ENCODE assay signal across 30 mouse cellular contexts in genomic region chr12:104064996-104065395, GRCm38 (mm10). TPM values are rescaled to one million over a fixed set of nuclear protein-coding genes. Genes with fewer than 3 reads are reported as not detected.
DNase-seq lines count a peak whose midpoint lies in the region; TF ChIP-seq lines count a peak whose summit lies in the region.
"Had no signal": no experiment of that assay in that cellular context is flagged by ENCODE, and none has a peak within 500 bp of the region (broad histone marks: within the 10 kb centered on the region; RNA-seq: fewer than 3 reads in every experiment).

No protein-coding gene starts in this region.

- no peak overlapping the region for H3ac ChIP-seq in C2C12 (ENCODE audit: control insufficient read depth, insufficient read length, low read depth)

- no peaks in the 10 kb centered on the region for H3K4me1 ChIP-seq in small intestine, adult 2 months (ENCODE audit: control insufficient read depth, insufficient read depth, insufficient read length, low read length)
- H3K4me1 ChIP-seq: embryonic facial prominence, embryonic 10.5 days; heart, embryonic 10.5 days; hindbrain, embryonic 10.5 days; midbrain, embryonic 12.5 days had no signal

- no peak overlapping the region for H3K4me3 ChIP-seq in left cerebral cortex, adult 2 months
- no peak overlapping the region for H3K4me3 ChIP-seq in C2C12 (ENCODE audit: insufficient read depth, poor library complexity, severe bottlenecking)
- no peak overlapping the region for H3K4me3 ChIP-seq in small intestine, adult 2 months (ENCODE audit: low read depth, low read length)
- H3K4me3 ChIP-seq: embryonic facial prominence, embryonic 10.5 days; heart, embryonic 10.5 days; hindbrain, embryonic 10.5 days; midbrain, embryonic 12.5 days had no signal

- intact Hi-C loops in left cerebral cortex, adult 2 months (cut with DNase I), result no loop called here
- intact Hi-C loops in left cerebral cortex, postnatal 4 days (cut with DNase I), result no loop called here

- no peaks in the 10 kb centered on the region for H3K79me3 ChIP-seq in C2C12 (ENCODE audit: low read depth)

- DNase-seq in left cerebral cortex, adult 2 months (ENCODE audit: extremely low spot score in 1 of 2, low spot score in 2 of 2), result no peak
- DNase-seq in left cerebral cortex, postnatal 4 days, result no peak
- DNase-seq in adipocyte (ENCODE audit: low spot score), result peak; percentile 46
- no peak for DNase-seq in cerebellum, adult 11-12 months
- DNase-seq in spleen, postnatal 10 days (ENCODE audit: low spot score in 2 of 2), result no peak
- DNase-seq: adrenal gland, adult 8-10 months; cerebellum, adult 9-10 months; forebrain, postnatal 0 days; gastrocnemius, postnatal 36 days; kidney, adult 11 months; kidney, postnatal 4 days; layer of hippocampus, adult 9-11 months; thymus, postnatal 25 days had no signal

- no peaks in the 10 kb centered on the region for H3K27me3 ChIP-seq in C2C12 (ENCODE audit: control insufficient read depth, insufficient read depth, insufficient read length)
- no peaks in the 10 kb centered on the region for H3K27me3 ChIP-seq in small intestine, adult 2 months (ENCODE audit: control insufficient read depth, insufficient read depth, low read length)
- H3K27me3 ChIP-seq: midbrain, embryonic 12.5 days had no signal

- no peak for TF ChIP-seq CTCF in left cerebral cortex, adult 2 months (IDR thresholded peaks at IDR 0.05)
- TF ChIP-seq CTCF in C2C12 (IDR thresholded peaks at IDR 0.05; ENCODE audit: control insufficient read depth, insufficient read depth, insufficient read length), result no peak
- no peak for TF ChIP-seq CTCF in small intestine, adult 2 months (IDR thresholded peaks at IDR 0.05; ENCODE audit: extremely low read depth, insufficient read length, insufficient replicate concordance, low read depth, low read length)

- H3K27ac ChIP-seq in left cerebral cortex, adult 2 months, result peak overlapping the region; percentile 61
- peak overlapping the region; percentile 49; the same call in 1 of the 2 replicates for H3K27ac ChIP-seq in small intestine, adult 2 months (ENCODE audit: insufficient read depth, low read depth, low read length)
- H3K27ac ChIP-seq: heart, embryonic 10.5 days; hindbrain, embryonic 10.5 days; midbrain, embryonic 12.5 days had no signal

- no peak for TF ChIP-seq POLR2A in small intestine, adult 2 months (IDR thresholded peaks at IDR 0.05; ENCODE audit: low read depth, low read length)

- H3K36me3 ChIP-seq in C2C12 (ENCODE audit: control insufficient read depth, insufficient read depth), result no peaks in the 10 kb centered on the region
- no peaks in the 10 kb centered on the region for H3K36me3 ChIP-seq in small intestine, adult 2 months (ENCODE audit: control insufficient read depth, insufficient read depth, low read length)
- H3K36me3 ChIP-seq: embryonic facial prominence, embryonic 10.5 days; heart, embryonic 10.5 days; hindbrain, embryonic 10.5 days; midbrain, embryonic 12.5 days had no signal

- 65% methylated on average over 4 of the region's 4 CpGs for WGBS in small intestine, adult 2 months

- H3K79me2 ChIP-seq in C2C12 (ENCODE audit: control insufficient read depth, insufficient read depth), result no peaks in the 10 kb centered on the region

TF ChIP-seq in C2C12, 6 proteins besides CTCF, POLR2A, EP300 and RAD21:
- TF ChIP-seq CEBPB (IDR thresholded peaks at IDR 0.05; ENCODE audit: low read depth) (peak; percentile 92), MAX (IDR thresholded peaks at IDR 0.05) (peak; percentile 24), USF1 (IDR thresholded peaks at IDR 0.05; ENCODE audit: low read depth) (no peak), FOSL1 (IDR thresholded peaks at IDR 0.05; ENCODE audit: insufficient read depth, low read length, poor library complexity, severe bottlenecking) (peak; percentile 85), MYOG (IDR thresholded peaks at IDR 0.05; ENCODE audit: control insufficient read depth, extremely low read depth, insufficient read length) (no peak), MYOD1 (IDR thresholded peaks at IDR 0.05; ENCODE audit: control insufficient read depth, insufficient read length, low read depth) (no peak)

RNA-seq across cellular contexts. Expression of gene Serpina12, which starts 20.8 kb away (rescaled TPM):
- not detected for total RNA-seq in left cerebral cortex, adult 2 months (2021)
- not detected for total RNA-seq in left cerebral cortex, postnatal 4 days (2021)
- not detected for polyA plus RNA-seq in C2C12 (2012; fragmentation: generic; extraction: Trizol)
- not detected in 2 replicates for polyA plus RNA-seq in small intestine, adult 2 months (2012; rRNA removed)
- total RNA-seq: forebrain, postnatal 0 days; gastrocnemius, postnatal 36 days; monocyte, adult 5-6 weeks had no signal
- polyA plus RNA-seq: embryonic facial prominence, embryonic 10.5 days; forebrain, embryonic 11.5 days; forebrain, postnatal 0 days; heart, embryonic 10.5 days; heart, postnatal 0 days; hindbrain, embryonic 10.5 days; kidney, embryonic 16.5 days; limb, embryonic 11.5 days; lung, embryonic 16.5 days; midbrain, embryonic 12.5 days; neural tube, embryonic 11.5 days; testis, adult 2 months had no signal

RNA-seq across cellular contexts. Expression of gene Serpina5, which starts 35.9 kb away (rescaled TPM):
- not detected for total RNA-seq in left cerebral cortex, adult 2 months (2021)
- total RNA-seq in left cerebral cortex, postnatal 4 days (2021), result not detected
- not detected for polyA plus RNA-seq in C2C12 (2012; fragmentation: generic; extraction: Trizol)
- polyA plus RNA-seq in small intestine, adult 2 months (2012; rRNA removed), result not detected in 2 replicates
- total RNA-seq: forebrain, postnatal 0 days; gastrocnemius, postnatal 36 days; liver, adult 2 months; megakaryocyte, adult 5-6 weeks; monocyte, adult 5-6 weeks had no signal
- polyA plus RNA-seq: embryonic facial prominence, embryonic 10.5 days; forebrain, embryonic 11.5 days; forebrain, postnatal 0 days; heart, postnatal 0 days; hindbrain, embryonic 10.5 days; limb, embryonic 11.5 days; lung, embryonic 16.5 days; midbrain, embryonic 12.5 days; neural tube, embryonic 11.5 days had no signal

RNA-seq across cellular contexts. Expression of gene Serpina3a, which starts 47.5 kb away (rescaled TPM):
- not detected for total RNA-seq in left cerebral cortex, adult 2 months (2021)
- not detected for total RNA-seq in left cerebral cortex, postnatal 4 days (2021)
- polyA plus RNA-seq in C2C12 (2012; fragmentation: generic; extraction: Trizol), result not detected
- polyA plus RNA-seq in small intestine, adult 2 months (2012; rRNA removed), result not detected in 2 replicates
- total RNA-seq: forebrain, postnatal 0 days; gastrocnemius, postnatal 36 days; liver, adult 2 months; megakaryocyte, adult 5-6 weeks; monocyte, adult 5-6 weeks had no signal
- polyA plus RNA-seq: embryonic facial prominence, embryonic 10.5 days; forebrain, embryonic 11.5 days; forebrain, postnatal 0 days; heart, embryonic 10.5 days; heart, postnatal 0 days; hindbrain, embryonic 10.5 days; kidney, embryonic 16.5 days; limb, embryonic 11.5 days; liver, adult 2 months; liver, embryonic 16.5 days; lung, embryonic 16.5 days; midbrain, embryonic 12.5 days; neural tube, embryonic 11.5 days had no signal

RNA-seq across cellular contexts. Expression of gene Serpina9, which starts 51.4 kb away (rescaled TPM):
- total RNA-seq in left cerebral cortex, adult 2 months (2021), result 1 to 10 TPM; 1.0 to 3.7 TPM
- under 1 TPM in 1 of 2 experiments, not detected in 1; 0.22 TPM for total RNA-seq in left cerebral cortex, postnatal 4 days (2021)
- 0.01 TPM for polyA plus RNA-seq in C2C12 (2012; fragmentation: generic; extraction: Trizol)
- polyA plus RNA-seq in small intestine, adult 2 months (2012; rRNA removed), result 0.13 TPM in 1 of 2 replicates, not detected in the other
- total RNA-seq: adrenal gland, adult 8-10 months; gastrocnemius, postnatal 36 days; megakaryocyte, adult 5-6 weeks; monocyte, adult 5-6 weeks had no signal
- polyA plus RNA-seq: embryonic facial prominence, embryonic 10.5 days; forebrain, embryonic 11.5 days; hindbrain, embryonic 10.5 days; limb, embryonic 11.5 days; liver, embryonic 16.5 days; neural tube, embryonic 11.5 days had no signal
